Mouse (Mus musculus) adrenal gland, postnatal 14 days (tissue): ENCODE measurements around the gene Aagab. TPM values are rescaled to one million over a fixed set of nuclear protein-coding genes. Genes with fewer than 3 reads are reported as not detected.

Source experiments
- DNase-seq: peaks from one replicate; pipeline ENCODE4 v3.0.0; 2021; ENCODE audit warnings: mixed read lengths
- total RNA-seq: library from RNA; stranded (reverse); gene quantifications from 2 replicates; pipeline ENCODE4 v1.2.3, GENCODE M21; 2021

Aagab gene
- total RNA-seq, 1 experiment from 2014 or later, result 20.7 TPM

DNA sequence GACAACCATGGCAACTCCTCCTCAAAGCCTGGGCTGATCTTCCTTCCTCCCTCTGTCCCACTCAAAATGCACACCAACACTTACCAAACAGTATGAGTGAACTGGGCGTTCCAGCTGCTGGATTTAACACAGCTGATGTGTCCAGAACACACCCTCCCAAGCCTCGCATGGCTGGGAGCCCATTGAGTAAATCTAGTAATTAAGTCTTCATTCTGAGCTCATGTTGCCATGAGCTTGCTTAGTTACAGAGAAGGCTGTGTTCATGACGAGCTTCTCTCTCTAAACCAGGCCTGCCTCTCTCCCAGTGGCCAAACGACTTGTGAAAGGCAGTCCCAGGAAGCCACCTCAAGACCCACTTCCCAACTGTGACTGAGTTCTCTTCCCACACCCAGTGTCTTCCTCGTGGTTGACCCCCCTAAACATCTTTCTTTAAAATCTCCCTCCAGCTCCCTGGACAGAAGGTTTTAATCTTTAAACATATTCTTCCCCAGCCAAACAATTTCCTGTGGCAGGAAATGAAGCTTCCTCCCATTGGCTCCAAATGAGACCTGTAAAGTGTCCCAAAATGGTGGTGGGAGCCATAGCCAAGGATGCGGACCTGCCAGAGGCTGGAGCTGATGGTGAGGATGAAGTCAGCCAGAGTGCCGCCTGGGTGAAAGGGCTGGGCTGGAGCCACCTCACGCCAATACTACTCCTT lies 70.5 kb downstream of the Aagab start:
- peak; percentile 25 for DNase-seq

DNA sequence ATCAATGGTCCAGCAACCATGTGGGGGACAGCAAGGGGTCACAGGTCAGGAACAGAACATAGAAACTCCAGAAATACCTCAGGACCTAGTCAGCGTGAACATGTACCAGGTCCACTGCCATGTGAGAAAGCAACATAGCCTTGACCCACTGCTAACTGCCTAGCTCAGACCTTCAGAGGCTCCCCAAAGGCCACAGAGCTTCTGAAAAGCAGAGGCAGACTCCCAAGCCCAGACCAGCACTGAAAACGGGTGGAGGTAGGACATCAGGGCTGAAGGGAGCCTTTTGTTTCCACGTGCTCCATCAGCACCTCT lies 71.0 kb downstream of the Aagab start:
- no peak for DNase-seq

GRCm38 (mm10) chr9:63674613-63675012 lies 72.2 kb downstream of the Aagab start:
- peak; percentile 49 for DNase-seq

DNA sequence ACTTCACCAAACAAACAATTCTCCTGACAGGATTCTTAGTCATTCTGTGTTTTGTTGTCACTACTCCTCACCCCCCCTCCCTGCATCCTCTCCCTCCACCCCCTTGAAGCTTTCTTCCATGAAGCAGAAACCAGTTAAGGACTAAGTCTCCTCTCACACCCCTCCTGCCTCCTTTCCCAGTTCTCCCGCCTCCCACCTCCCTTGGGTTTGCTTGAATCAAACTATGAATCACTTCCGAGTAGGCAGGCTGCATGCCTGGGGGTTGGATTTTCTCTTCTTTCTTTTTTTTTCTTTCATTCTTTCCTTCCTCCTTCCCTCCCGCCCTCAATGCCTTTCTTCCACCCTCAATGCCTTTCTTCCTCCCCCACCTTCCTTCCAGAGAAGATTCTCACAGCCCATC lies 75.2 kb downstream of the Aagab start:
- DNase-seq, result peak; percentile 43

DNA sequence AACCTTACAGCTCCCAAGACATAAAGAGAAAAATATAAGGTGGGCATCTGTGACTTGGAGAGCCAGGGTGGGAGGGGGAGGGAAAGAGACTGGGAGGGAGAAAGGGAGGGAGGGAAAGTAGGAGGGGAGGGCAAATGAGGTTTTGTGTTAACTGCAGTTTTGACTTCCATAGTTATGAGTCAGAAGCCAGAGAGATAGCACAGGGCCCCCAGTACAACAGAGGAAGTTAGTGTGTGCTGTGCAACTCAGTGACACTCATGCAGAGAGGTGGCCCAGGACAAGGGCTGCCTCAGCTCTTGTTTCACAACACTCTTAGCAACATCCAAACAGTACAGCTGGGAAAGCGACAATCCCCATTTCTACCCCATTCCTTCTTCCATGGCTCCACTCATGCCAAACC lies 75.6 kb downstream of the Aagab start:
- DNase-seq, result peak; percentile 60

- no peak for DNase-seq
Observed at GRCm38 (mm10) chr9:63682301-63682700, 79.8 kb downstream of the Aagab start.

- no peak for DNase-seq
Observed at GRCm38 (mm10) chr9:63682943-63683342, 80.5 kb downstream of the Aagab start.

DNA sequence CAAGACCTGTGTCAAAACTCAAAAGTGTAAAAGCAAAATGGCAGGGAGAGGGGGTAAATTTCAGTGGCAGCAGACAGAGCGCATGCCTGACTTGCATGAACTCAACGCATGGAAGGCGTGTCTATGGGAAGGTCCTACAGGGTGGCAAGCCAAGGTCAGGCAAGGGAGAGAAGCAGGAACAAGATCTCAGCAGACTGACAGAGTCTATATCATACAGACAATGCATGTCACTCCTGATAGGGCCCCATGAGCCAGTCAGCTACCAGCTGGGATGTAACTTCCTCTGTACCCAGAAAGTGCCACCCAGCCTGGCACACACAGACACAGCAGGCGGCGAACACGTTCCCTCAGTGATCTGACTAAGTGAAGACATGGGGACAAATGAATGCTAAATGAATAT lies 81.8 kb downstream of the Aagab start:
- DNase-seq, result no peak

GRCm38 (mm10) chr9:63685352-63685751 lies 82.9 kb downstream of the Aagab start:
- DNase-seq, result no peak

DNA sequence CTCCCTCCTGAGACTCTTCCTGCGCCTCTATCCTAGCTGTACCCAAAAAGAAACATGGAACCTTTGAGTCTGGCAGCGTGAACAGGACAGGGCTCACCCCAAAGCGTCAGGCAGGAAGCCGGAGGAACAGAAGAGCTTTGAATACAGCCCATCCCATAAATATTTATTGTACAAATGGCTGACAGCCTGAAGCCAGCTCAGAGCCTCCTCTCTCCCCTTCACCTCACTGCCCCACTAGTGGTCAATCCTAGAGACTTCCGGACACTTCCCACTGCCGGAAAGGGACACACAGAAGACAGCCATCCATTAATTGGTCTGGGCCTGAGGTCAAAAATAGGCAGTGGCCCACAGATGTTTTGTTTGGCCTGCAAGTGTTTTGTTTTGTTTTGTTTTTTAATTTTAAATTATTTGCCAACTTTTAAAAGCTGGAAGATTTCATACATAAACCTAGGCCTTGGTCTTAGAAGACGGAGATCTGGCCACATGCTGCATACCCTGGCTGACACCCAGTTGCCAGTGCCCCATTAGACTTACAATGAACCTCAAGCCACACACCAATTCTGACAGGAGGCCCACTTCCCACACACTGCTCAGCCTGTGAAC lies 85.1 kb downstream of the Aagab start:
- no peak for DNase-seq

DNA sequence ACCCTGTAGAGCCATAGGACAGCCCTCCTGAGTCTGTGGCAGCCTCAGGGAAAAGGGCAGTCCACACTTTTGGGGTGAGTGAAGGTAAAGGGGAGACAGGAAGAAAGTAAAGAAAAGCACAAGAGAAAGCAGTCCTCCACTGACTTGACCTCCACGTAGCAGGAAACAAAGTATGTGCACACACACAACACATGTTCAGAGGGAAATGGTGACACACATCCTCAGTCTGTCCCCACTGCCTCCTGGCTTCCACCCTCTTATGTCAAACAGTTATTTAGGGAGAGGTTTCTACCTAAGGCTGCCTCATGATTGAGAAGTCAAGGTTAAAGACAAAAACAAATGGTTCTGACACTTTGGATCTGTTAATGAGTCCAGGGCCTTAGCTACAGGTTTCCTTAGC lies 88.1 kb downstream of the Aagab start:
- no peak for DNase-seq

DNA sequence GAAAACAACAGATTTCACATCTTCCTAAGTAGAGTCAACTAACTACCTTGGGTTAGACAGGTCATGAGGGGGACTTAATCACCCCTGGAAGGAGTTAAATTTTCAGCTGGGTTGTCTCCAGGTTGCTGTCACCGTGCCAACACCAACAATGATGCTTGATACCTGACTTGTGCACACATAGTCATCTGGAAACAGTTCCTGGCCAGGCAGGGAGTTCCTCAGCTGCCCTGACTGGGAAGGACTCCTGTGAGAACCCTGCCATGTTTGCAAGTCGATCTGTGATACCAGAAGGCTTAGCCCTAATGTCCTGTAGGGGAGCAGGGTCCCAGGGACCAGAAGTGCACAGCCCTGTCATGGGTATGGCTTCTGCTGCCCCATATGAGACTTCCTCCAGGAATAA lies 89.5 kb downstream of the Aagab start:
- no peak for DNase-seq

Other genes starting within 250 kb of the Aagab start
- gene Map2k5, start 224.8 kb upstream of the Aagab start, total RNA-seq, result 30.4 and 33.9 TPM in 2 replicates
- gene 2300009A05Rik, start 203.4 kb upstream of the Aagab start, total RNA-seq, result 54.6 and 59.7 TPM in 2 replicates
- 0.30 and 0.44 TPM in 2 replicates for gene Iqch, start 167 bp upstream of the Aagab start, total RNA-seq
- gene Smad3, start 155.3 kb downstream of the Aagab start, total RNA-seq, result 26.5 and 32.9 TPM in 2 replicates